7 mouse cellular contexts compared by ENCODE assay signal in genomic region chr4:133496738-133497445, GRCm38 (mm10). TPM values are rescaled to one million over a fixed set of nuclear protein-coding genes. Genes with fewer than 3 reads are reported as not detected.
DNase-seq lines count a peak whose midpoint lies in the region; ATAC-seq and TF ChIP-seq lines count a peak whose summit lies in the region.

No protein-coding gene starts in this region.

- H3K27ac ChIP-seq in lung, embryonic 14.5 days (ENCODE audit: low read depth) = no peak overlapping the region
- H3K27ac ChIP-seq in embryonic facial prominence, embryonic 12.5 days = no peak overlapping the region
- no peak overlapping the region for H3K27ac ChIP-seq in intestine, embryonic 15.5 days
- H3K27ac ChIP-seq in stomach, embryonic 16.5 days (ENCODE audit: low read length) = no peak overlapping the region

- no peak for ATAC-seq in lung, embryonic 14.5 days (ENCODE audit: insufficient read depth)
- ATAC-seq in embryonic facial prominence, embryonic 12.5 days (ENCODE audit: insufficient number of reproducible peaks, insufficient read depth, low FRiP score, low TSS enrichment) = no peak
- no peak for ATAC-seq in intestine, embryonic 15.5 days
- no peak for ATAC-seq in stomach, embryonic 16.5 days (ENCODE audit: insufficient read depth, low FRiP score)

- no peak for TF ChIP-seq CTCF in lung, embryonic 14.5 days (IDR thresholded peaks at IDR 0.05; ENCODE audit: low read depth)

- peaks cover 8% of the 10 kb centered on the region for H3K4me1 ChIP-seq in lung, embryonic 14.5 days (ENCODE audit: insufficient read depth)
- H3K4me1 ChIP-seq in embryonic facial prominence, embryonic 12.5 days = peaks cover 16% of the 10 kb centered on the region
- peaks cover 24% of the 10 kb centered on the region for H3K4me1 ChIP-seq in intestine, embryonic 15.5 days (replicated peaks)
- H3K4me1 ChIP-seq in stomach, embryonic 16.5 days (ENCODE audit: control insufficient read depth, insufficient read depth, low read length) = peaks cover 23% of the 10 kb centered on the region

- peak overlapping the region; percentile 58 for H3K4me3 ChIP-seq in lung, embryonic 14.5 days (ENCODE audit: low read depth, low read length)
- peak overlapping the region; percentile 64; the same call in 1 of the 2 replicates for H3K4me3 ChIP-seq in embryonic facial prominence, embryonic 12.5 days
- H3K4me3 ChIP-seq in intestine, embryonic 15.5 days (replicated peaks) = peak overlapping the region; percentile 53; the same call in 1 of the 2 replicates
- peak overlapping the region; percentile 63; the same call in 1 of the 2 replicates for H3K4me3 ChIP-seq in stomach, embryonic 16.5 days (replicated peaks; ENCODE audit: low read length)

- peak overlapping the region; percentile 100 for H3K4me2 ChIP-seq in lung, embryonic 14.5 days
- peak overlapping the region; percentile 100 for H3K4me2 ChIP-seq in embryonic facial prominence, embryonic 12.5 days (replicated peaks)
- H3K4me2 ChIP-seq in intestine, embryonic 15.5 days (replicated peaks) = peak overlapping the region; percentile 96
- 0 out of 2 replicates have a peak overlapping the region, but pooled peaks have one; percentile 100 for H3K4me2 ChIP-seq in stomach, embryonic 16.5 days (ENCODE audit: low read depth, low read length)

- 22% methylated on average over 6 of the region's 6 CpGs for WGBS in lung, embryonic 14.5 days
- 25% methylated on average over 6 of the region's 6 CpGs for WGBS in embryonic facial prominence, embryonic 12.5 days
- 30% methylated on average over 6 of the region's 6 CpGs for WGBS in intestine, embryonic 15.5 days
- 35% methylated on average over 6 of the region's 6 CpGs for WGBS in stomach, embryonic 16.5 days

- H3K27me3 ChIP-seq in lung, embryonic 14.5 days (ENCODE audit: insufficient read depth, low read length) = peaks cover 73% of the 10 kb centered on the region
- peaks cover 81% of the 10 kb centered on the region for H3K27me3 ChIP-seq in embryonic facial prominence, embryonic 12.5 days
- peaks cover 66% of the 10 kb centered on the region for H3K27me3 ChIP-seq in intestine, embryonic 15.5 days (replicated peaks)
- peaks cover 60% of the 10 kb centered on the region for H3K27me3 ChIP-seq in stomach, embryonic 16.5 days (ENCODE audit: control insufficient read depth, insufficient read depth, low read length)

- no peaks in the 10 kb centered on the region for H3K36me3 ChIP-seq in lung, embryonic 14.5 days (ENCODE audit: insufficient read depth)
- no peaks in the 10 kb centered on the region for H3K36me3 ChIP-seq in embryonic facial prominence, embryonic 12.5 days
- no peaks in the 10 kb centered on the region for H3K36me3 ChIP-seq in intestine, embryonic 15.5 days
- H3K36me3 ChIP-seq in stomach, embryonic 16.5 days (ENCODE audit: control insufficient read depth, insufficient read depth, low read length) = no peaks in the 10 kb centered on the region

- DNase-seq in lung, embryonic 14.5 days = no peak
- no peak for DNase-seq in lung, adult 18-20 months
- no peak for DNase-seq in gastrocnemius, adult 18-20 months (ENCODE audit: low spot score)
- no peak for DNase-seq in spleen, adult 12 weeks (ENCODE audit: low spot score)

- no peaks in the 10 kb centered on the region for H3K9me3 ChIP-seq in lung, embryonic 14.5 days (ENCODE audit: low read depth, low read length)
- H3K9me3 ChIP-seq in embryonic facial prominence, embryonic 12.5 days = no peaks in the 10 kb centered on the region
- no peaks in the 10 kb centered on the region for H3K9me3 ChIP-seq in intestine, embryonic 15.5 days
- H3K9me3 ChIP-seq in stomach, embryonic 16.5 days (replicated peaks; ENCODE audit: control insufficient read depth, low read length) = no peaks in the 10 kb centered on the region

- H3K9ac ChIP-seq in lung, embryonic 14.5 days = no peak overlapping the region
- H3K9ac ChIP-seq in embryonic facial prominence, embryonic 12.5 days = no peak overlapping the region
- no peak overlapping the region for H3K9ac ChIP-seq in intestine, embryonic 15.5 days
- H3K9ac ChIP-seq in stomach, embryonic 16.5 days (ENCODE audit: low read length) = no peak overlapping the region

RNA-seq across cellular contexts. Expression of gene Trnp1, which starts 1.5 kb away (rescaled TPM):
- 1.1 and 1.3 TPM in 2 replicates for polyA plus RNA-seq in lung, embryonic 14.5 days (2014; fragmentation: Nextera tagmentation; extraction: Ambion mirVana)
- polyA plus RNA-seq in embryonic facial prominence, embryonic 12.5 days (2016; fragmentation: Nextera tagmentation; extraction: Ambion mirVana) = 4.2 and 4.6 TPM in 2 replicates
- polyA plus RNA-seq in intestine, embryonic 15.5 days (2015; fragmentation: Nextera tagmentation; extraction: Ambion mirVana) = 1.6 and 1.7 TPM in 2 replicates
- polyA plus RNA-seq in stomach, embryonic 16.5 days (2015; fragmentation: Nextera tagmentation; extraction: Ambion mirVana) = 0.50 and 0.75 TPM in 2 replicates
- 1 to 10 TPM; 1.1 to 1.3 TPM for total RNA-seq in gastrocnemius, adult 18-20 months (2021)

RNA-seq across cellular contexts. Expression of gene Tent5b, which starts 17.0 kb away (rescaled TPM):
- 0.41 and 0.42 TPM in 2 replicates for polyA plus RNA-seq in lung, embryonic 14.5 days (2014; fragmentation: Nextera tagmentation; extraction: Ambion mirVana)
- 1.9 and 2.1 TPM in 2 replicates for polyA plus RNA-seq in embryonic facial prominence, embryonic 12.5 days (2016; fragmentation: Nextera tagmentation; extraction: Ambion mirVana)
- polyA plus RNA-seq in intestine, embryonic 15.5 days (2015; fragmentation: Nextera tagmentation; extraction: Ambion mirVana) = 0.82 and 0.94 TPM in 2 replicates
- polyA plus RNA-seq in stomach, embryonic 16.5 days (2015; fragmentation: Nextera tagmentation; extraction: Ambion mirVana) = 7.9 and 12.6 TPM in 2 replicates
- 1 to 10 TPM; 1.1 to 2.2 TPM for total RNA-seq in gastrocnemius, adult 18-20 months (2021)

RNA-seq across cellular contexts. Expression of gene Kdf1, which starts 21.9 kb away (rescaled TPM):
- polyA plus RNA-seq in lung, embryonic 14.5 days (2014; fragmentation: Nextera tagmentation; extraction: Ambion mirVana) = 28.0 and 31.5 TPM in 2 replicates
- polyA plus RNA-seq in embryonic facial prominence, embryonic 12.5 days (2016; fragmentation: Nextera tagmentation; extraction: Ambion mirVana) = 10.3 and 12.2 TPM in 2 replicates
- polyA plus RNA-seq in intestine, embryonic 15.5 days (2015; fragmentation: Nextera tagmentation; extraction: Ambion mirVana) = 40.5 and 45.1 TPM in 2 replicates
- polyA plus RNA-seq in stomach, embryonic 16.5 days (2015; fragmentation: Nextera tagmentation; extraction: Ambion mirVana) = 33.7 and 39.0 TPM in 2 replicates
- not detected for total RNA-seq in gastrocnemius, adult 18-20 months (2021)

RNA-seq across cellular contexts. Expression of gene Nudc, which starts 48.9 kb away (rescaled TPM):
- polyA plus RNA-seq in lung, embryonic 14.5 days (2014; fragmentation: Nextera tagmentation; extraction: Ambion mirVana) = 248 and 258 TPM in 2 replicates
- 348 and 369 TPM in 2 replicates for polyA plus RNA-seq in embryonic facial prominence, embryonic 12.5 days (2016; fragmentation: Nextera tagmentation; extraction: Ambion mirVana)
- polyA plus RNA-seq in intestine, embryonic 15.5 days (2015; fragmentation: Nextera tagmentation; extraction: Ambion mirVana) = 280 and 288 TPM in 2 replicates
- 194 and 218 TPM in 2 replicates for polyA plus RNA-seq in stomach, embryonic 16.5 days (2015; fragmentation: Nextera tagmentation; extraction: Ambion mirVana)
- total RNA-seq in gastrocnemius, adult 18-20 months (2021) = 10 to 100 TPM; 54.7 to 54.8 TPM

RNA-seq across cellular contexts. Expression of gene Nr0b2, which starts 56.3 kb away (rescaled TPM):
- 0.39 TPM in 1 of 2 replicates, not detected in the other for polyA plus RNA-seq in lung, embryonic 14.5 days (2014; fragmentation: Nextera tagmentation; extraction: Ambion mirVana)
- not detected in 2 replicates for polyA plus RNA-seq in embryonic facial prominence, embryonic 12.5 days (2016; fragmentation: Nextera tagmentation; extraction: Ambion mirVana)
- polyA plus RNA-seq in intestine, embryonic 15.5 days (2015; fragmentation: Nextera tagmentation; extraction: Ambion mirVana) = 7.5 and 8.1 TPM in 2 replicates
- polyA plus RNA-seq in stomach, embryonic 16.5 days (2015; fragmentation: Nextera tagmentation; extraction: Ambion mirVana) = 6.6 and 7.2 TPM in 2 replicates
- not detected for total RNA-seq in gastrocnemius, adult 18-20 months (2021)
